Mouse (Mus musculus): ENCODE data around the gene Dstn. TPM values are rescaled to one million over a fixed set of nuclear protein-coding genes. Genes with fewer than 3 reads are reported as not detected.
A peak's percentile ranks its signal among the peaks of the same experiment; 100 is the strongest.

Gene Dstn
- 10 to 100 TPM; 20.8 to 76.5 (median 26.2) TPM for polyA plus RNA-seq (2017; shearing (Covaris generic))

DNA sequence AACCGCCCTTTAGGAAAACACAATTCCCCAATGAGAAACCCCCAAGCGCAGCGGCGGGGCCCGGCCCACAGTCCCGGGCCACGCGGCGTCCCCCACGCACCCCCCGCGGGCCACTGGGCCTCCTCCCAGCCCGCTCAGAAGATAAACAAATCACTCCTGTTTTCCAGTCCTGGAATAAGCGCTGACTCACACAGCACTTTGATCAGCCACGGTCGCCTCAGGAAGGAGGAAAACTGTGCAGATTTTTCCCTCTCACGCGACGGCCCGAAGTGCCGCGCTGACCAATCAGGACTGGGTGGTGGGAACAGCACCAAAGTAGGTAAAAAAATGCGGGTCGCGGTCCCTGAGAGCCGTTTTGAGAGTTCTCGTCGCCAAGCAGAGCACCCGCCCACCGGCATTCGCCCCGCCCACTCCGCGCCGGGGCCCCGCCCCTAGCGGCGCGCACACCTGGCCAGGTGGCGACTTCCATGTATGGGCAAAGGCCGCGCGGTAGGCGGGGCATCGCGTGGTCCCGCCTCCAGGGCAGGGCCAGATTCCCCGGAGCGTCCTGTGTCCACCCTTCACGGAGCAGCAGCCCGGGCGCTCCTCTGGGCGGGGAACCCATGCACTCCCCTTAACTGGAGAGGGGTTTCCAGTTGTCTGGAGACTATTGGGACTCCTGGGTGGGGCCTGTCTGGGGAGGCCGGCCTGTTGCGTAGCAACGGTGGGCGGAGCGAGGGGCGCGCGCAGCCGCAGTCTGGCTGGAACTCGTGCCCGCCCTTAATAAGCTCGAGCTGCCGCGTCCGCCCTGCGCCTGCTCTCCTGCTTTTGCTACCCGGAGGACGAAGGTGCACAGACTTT is at the start of gene Dstn:
Dstn (plus strand) TSS at position 561 of the 840 bp plus-strand sequence.
- peak; percentile 90 for ATAC-seq

- peak; percentile 69 for ATAC-seq
Measured at GRCm38 (mm10) chr2:143867326-143867725, 47.8 kb upstream of the Dstn start.

GRCm38 (mm10) chr2:143870936-143871688 is 44.0 kb upstream of the Dstn start:
- ATAC-seq = no peak

DNA sequence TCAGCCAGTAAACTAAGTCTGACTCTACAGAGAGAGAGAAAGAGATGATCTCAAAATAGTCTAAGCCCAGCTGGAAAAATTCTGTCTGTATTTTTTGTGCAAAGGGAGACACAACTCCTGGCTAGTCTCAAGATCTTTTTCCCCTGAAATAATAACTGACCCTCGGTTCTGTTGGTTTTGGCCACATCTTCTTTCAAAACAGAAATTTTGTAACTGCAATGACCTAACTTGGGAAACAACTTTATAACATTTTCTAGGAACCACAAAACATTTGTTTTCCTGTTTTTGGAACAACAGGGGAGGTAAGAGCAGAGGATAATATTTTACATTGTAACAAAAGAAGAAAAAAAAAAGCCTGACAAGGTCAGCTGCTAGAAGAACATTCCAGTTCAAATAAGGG is 39.1 kb upstream of the Dstn start:
- no peak for ATAC-seq

DNA sequence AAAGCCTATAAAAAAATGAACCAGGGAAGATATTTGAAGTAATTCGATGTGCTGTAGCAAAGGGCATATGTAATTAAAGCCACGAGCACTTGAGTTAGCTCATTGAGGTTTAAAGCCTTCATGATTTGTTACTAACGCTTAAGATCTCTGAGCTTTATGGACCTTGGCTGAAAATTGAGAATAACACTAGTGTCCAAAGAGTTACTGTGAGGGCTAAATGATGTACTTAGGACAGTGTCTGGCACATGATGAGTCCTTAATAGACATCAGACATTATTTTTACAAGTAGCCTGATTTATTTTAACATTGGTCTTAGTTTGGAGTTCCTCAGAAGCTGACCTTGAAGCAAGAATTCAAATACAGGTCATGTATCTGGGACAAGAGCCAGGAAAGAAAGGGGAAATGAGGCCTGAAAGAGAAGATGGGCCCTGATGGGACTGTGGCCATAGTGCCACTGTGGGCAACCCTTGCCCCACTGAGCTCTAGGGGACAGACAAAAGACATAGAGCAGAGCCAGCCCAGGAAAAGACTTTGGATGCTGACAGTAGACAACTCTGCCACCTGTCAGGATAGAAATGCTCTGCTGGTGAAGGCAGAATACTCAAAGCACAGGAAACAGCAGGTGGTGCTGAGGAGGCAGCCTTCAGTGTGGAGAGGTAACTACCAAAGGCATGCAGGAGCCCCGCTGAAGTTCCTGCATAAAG is 38.0 kb upstream of the Dstn start:
- no peak for ATAC-seq

DNA sequence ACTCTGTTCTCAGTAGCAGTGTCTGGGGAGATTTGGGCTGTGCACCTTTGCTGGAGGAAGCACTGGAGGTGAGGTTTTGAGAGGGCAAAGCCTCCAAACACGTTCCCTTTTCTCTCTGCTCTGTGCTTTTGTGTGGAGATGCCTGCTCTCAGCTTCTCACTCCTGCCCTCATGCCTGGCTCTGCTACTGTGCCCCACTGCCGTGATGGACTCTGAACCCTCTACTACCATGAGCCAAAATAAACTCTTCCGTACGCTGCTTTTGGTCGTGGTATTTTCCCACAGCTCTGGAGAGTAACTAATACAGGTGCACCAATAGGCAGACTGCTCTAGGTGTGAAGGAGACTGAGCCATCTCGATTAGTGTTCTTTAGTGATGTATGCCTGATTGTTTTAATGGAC is 35.8 kb upstream of the Dstn start:
- ATAC-seq = no peak

GRCm38 (mm10) chr2:143882002-143882401 is 33.1 kb upstream of the Dstn start:
- ATAC-seq = no peak

DNA sequence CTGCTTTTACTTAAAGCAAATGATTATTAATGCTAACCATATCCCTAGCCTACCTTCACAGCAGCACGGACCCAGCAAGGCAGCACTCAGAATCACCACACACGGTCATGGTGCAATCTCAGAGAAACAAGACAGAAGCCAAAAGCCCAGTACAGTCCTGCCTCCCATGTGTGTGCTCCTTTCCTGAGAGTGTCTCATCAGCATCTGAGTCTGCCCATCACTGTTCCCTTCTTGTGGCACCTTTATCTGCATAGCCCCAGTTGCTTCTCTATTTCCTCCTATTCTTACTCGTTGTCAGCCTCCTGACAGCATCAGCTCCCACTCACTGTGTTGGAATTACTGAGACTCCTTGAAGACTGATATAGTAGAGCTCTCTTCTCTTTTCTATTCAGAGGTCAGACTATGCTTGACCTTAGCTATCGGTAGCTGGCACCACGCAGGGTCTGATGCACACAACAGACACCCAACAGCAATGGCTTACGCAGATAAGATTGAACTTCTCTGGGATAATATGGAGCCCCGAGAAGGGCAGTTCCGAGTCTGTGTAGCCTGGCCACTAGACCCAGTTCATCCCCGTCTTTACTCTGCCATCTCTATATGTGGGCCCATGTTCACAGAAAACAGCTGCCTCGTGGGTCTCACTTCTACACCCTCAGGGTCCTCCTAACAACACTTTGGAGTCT is 32.4 kb upstream of the Dstn start:
- no peak for ATAC-seq

- ATAC-seq = no peak
Measured at GRCm38 (mm10) chr2:143889131-143889859, 25.8 kb upstream of the Dstn start.

DNA sequence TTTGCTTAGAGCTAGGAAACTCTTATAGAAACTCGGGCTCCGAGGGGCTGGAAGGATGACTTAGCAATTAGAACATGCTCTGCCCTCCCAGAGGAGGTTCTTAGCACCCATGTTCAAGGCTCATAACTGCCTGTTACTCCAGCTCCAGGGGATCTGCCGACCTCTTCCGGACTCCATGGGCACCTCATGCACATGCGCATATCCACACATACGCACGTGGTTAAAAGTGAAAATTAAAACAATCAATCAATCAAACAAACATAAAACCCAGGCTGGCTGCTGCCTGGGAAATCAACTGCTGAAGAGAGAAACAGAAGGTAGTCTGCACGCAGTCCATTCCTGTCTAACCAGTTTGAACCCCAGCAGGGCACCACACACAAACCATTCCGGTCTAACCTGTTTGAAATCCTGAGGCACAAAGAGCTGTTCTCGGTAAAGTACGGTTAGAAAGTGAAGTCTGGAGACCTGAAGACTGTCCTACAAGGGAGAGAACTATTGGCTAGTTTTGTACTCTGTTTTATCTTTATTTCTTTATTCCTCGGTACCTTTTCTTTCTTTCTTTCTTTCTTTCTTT is 25.2 kb upstream of the Dstn start:
- no peak for ATAC-seq

DNA sequence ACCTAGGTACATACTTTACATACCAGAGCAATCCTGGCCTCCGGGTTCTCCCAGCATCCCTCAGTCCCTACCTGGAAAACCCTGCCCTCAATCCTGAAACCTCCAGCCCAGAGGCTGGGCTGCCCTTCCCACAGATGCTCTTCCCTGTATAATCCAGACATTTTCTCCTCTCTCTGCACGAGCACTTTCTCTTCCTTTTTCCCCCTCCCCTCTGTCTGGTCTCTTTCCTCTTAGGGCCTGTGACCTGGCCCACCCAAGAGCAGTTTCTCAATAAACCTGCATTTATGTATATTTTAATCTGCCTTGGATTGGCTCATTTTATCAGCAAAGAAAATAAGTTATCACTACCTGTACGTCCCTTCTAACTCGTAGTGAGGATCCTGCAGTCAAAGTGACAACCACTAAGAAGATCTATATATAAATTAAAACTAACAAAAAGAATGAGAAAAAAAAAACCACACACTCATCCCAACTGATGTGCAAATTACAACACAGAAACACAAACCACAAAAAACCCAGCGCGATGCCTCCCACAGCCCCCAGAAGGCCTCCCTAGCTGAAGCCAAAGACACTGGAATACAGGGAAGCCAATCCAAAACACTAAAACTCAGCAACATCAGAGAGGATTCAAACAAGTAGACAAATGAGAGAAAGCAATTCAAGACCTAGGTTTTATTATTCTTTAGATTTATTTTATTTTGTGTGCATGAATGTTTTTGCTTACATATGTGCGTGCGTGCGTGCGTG is 23.6 kb upstream of the Dstn start:
- no peak for ATAC-seq

DNA sequence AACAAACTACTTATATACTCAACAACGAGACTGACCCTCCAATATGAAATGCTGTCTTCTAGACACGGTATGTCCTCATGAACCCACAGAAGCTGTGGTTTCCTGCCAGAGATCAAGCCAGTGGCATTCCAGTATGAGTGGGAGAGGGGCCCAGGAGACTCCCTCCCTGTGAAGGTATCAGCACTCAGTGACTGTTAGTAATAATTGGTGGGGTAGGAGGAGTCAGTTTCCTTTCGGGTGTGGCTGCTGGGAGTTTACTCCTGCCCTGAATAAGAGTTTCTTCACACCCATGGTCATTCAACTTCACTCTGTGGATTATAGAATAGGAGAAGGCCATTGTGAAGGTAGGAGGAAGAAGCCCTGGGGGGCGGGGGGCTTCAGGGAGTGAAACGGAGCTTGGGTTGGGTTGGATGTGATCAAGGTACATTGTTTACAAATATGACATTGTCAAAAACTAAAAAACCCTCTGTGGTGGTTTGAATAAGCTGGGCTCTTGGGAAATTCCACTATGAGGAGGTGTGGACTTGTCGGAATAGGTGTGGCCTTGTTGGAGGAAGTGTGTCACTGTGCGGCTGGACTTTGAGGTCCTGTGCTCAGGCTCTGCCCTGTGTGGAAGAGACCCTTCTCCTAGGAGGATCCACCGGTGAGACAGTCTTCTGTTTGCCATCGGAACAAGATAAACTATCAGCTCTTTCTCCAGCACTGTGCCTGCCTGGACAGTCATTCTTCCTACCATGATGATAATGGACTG is 15.5 kb upstream of the Dstn start:
- no peak for ATAC-seq

DNA sequence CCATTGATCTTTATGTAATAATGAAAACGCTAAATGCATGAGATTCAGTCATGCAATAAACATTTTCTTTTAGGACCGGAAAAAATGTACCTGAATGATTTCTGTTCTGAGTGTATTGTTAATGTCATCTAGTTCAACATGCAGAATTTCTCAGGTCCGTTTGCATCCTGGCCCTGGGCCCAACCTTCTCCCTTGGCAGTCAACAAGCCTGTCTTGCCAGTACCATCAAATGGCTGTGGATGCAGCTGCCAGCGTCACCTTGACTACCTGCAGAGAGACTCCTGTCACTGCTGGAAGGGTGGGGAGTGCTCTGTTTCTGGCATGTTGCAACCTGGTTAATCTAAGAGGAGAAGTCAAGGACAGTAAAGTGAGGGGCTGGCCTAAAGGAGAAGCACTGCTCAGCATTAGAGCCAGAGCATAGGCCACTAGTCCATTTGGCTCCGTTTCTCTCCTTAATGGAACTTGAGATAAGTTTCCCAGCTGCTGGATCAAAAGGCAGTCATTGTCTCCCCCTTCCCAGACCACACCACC is 14.2 kb upstream of the Dstn start:
- ATAC-seq = no peak

- peak; percentile 28 for ATAC-seq
Measured at GRCm38 (mm10) chr2:143903376-143904045, 11.6 kb upstream of the Dstn start.

GRCm38 (mm10) chr2:143904896-143905295 is 10.2 kb upstream of the Dstn start:
- no peak for ATAC-seq

DNA sequence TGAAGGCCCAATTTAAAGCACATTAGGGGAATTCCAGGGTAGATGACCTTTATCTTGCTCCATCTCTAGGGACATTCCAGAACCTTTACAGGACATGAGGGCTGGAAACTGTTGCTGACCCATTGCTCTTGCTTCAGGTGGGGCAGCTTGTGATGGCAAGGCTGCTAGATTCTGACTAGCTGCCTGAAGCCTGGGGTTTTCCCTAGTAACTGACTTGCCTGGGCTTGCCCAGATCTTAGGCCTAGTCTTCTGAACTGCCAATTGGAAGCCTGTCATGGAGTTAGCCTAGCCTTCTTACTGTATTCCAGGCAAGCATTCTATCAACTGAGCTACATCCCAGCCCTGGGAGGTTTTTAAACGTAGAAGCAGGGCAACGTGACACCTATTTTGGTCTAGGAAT is 5.9 kb upstream of the Dstn start:
- no peak for ATAC-seq

- no peak for ATAC-seq
Measured at GRCm38 (mm10) chr2:143912199-143912598, 2.9 kb upstream of the Dstn start.

DNA sequence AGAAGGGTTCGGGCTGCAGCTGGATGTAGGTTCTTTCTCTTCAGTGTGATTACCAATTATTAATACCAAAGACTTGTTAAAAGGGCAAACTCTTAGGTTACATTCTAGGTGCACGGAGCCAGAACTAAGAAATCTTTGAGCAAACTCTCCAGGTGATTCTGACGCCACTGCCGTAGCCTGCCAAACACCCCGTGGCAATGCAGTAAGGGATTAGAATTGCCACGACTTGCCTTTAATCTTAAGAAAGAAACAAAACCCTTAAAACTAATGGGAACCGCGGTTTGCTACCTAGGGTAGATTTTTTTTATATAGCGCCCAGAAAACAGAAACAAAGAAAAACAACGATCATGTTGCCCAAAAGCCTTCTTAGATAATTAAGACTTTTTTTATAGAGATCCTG is 899 bp upstream of the Dstn start:
- no peak for ATAC-seq

DNA sequence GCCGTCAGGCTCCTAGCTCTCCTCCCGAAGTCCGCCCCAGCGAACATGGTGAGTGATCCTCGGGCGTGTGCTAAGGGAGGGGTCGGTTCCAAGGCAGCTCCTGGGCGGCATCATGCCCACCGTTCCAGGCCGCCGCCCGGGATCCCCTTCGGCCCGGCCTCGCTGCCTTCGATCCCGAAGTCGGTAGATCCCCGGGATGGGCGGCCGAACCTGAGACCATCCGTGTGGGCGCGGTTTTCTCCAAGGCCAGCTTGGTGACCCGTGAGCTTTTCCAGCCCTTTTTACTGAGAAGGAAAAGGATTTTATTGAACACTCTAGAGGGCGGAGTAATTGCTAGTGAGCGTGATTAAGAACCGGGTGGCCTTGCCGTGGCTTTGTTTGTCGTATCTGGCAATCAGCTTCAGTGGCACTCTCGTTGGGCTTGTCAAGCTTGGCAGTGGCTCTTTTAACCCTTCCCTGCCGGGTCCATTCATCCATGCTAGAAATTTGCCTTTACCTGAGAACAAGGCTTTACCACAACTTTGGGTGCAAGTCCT is 548 bp downstream of the Dstn start:
- ATAC-seq = peak; percentile 41

Measured in inflammation-experienced regulatory T-cells, adult 6 months (primary cell).